Comparison of ENCODE assay signal across 8 mouse cellular contexts in genomic region chr2:53029716-53030431, GRCm38 (mm10).
DNase-seq lines count a peak whose midpoint lies in the region; ATAC-seq and TF ChIP-seq lines count a peak whose summit lies in the region.

No protein-coding gene starts in this region.

- H3K36me3 ChIP-seq in forebrain, embryonic 10.5 days (replicated peaks) = peaks cover 8% of the 10 kb centered on the region
- H3K36me3 ChIP-seq in forebrain, embryonic 11.5 days (ENCODE audit: control insufficient read depth, insufficient read depth, low read length) = no peaks in the 10 kb centered on the region
- H3K36me3 ChIP-seq in midbrain, postnatal 0 days (ENCODE audit: insufficient read depth, low read length) = no peaks in the 10 kb centered on the region
- H3K36me3 ChIP-seq in midbrain, embryonic 15.5 days (replicated peaks) = no peaks in the 10 kb centered on the region
- no peaks in the 10 kb centered on the region for H3K36me3 ChIP-seq in hindbrain, embryonic 14.5 days (replicated peaks; ENCODE audit: control insufficient read depth, insufficient read depth)
- no peaks in the 10 kb centered on the region for H3K36me3 ChIP-seq in stomach, embryonic 14.5 days (ENCODE audit: control insufficient read depth, insufficient read depth, low read length)

- no peak for DNase-seq in forebrain, embryonic 10.5 days (ENCODE audit: extremely low spot score, low spot score)
- DNase-seq in forebrain, embryonic 11.5 days (ENCODE audit: low spot score) = no peak
- peak; percentile 48 for DNase-seq in midbrain, postnatal 0 days (ENCODE audit: low spot score)
- peak; percentile 60 for DNase-seq in hindbrain, embryonic 14.5 days (ENCODE audit: low spot score)
- DNase-seq in spleen, postnatal 36 days (ENCODE audit: low spot score in 2 of 2) = no peak
- DNase-seq in left cerebral cortex, postnatal 4 days = no peak

- H3K27me3 ChIP-seq in forebrain, embryonic 10.5 days (ENCODE audit: poor library complexity, severe bottlenecking) = no peaks in the 10 kb centered on the region
- H3K27me3 ChIP-seq in forebrain, embryonic 11.5 days (ENCODE audit: control insufficient read depth, insufficient read depth, low read length) = no peaks in the 10 kb centered on the region
- no peaks in the 10 kb centered on the region for H3K27me3 ChIP-seq in midbrain, postnatal 0 days (ENCODE audit: insufficient read depth, low read length)
- H3K27me3 ChIP-seq in midbrain, embryonic 15.5 days (replicated peaks) = no peaks in the 10 kb centered on the region
- H3K27me3 ChIP-seq in hindbrain, embryonic 14.5 days (ENCODE audit: control insufficient read depth, insufficient read depth, low read length) = no peaks in the 10 kb centered on the region
- H3K27me3 ChIP-seq in stomach, embryonic 14.5 days (ENCODE audit: control insufficient read depth, insufficient read depth, low read length) = no peaks in the 10 kb centered on the region

- no peak overlapping the region for H3K9ac ChIP-seq in forebrain, embryonic 11.5 days (ENCODE audit: low read length)
- no peak overlapping the region for H3K9ac ChIP-seq in midbrain, postnatal 0 days (replicated peaks; ENCODE audit: low read length, poor library complexity, severe bottlenecking)
- no peak overlapping the region for H3K9ac ChIP-seq in midbrain, embryonic 15.5 days
- H3K9ac ChIP-seq in hindbrain, embryonic 14.5 days = no peak overlapping the region
- no peak overlapping the region for H3K9ac ChIP-seq in stomach, embryonic 14.5 days (replicated peaks; ENCODE audit: low read depth, low read length)

- ATAC-seq in forebrain, embryonic 11.5 days (replicated peaks; ENCODE audit: low FRiP score) = no peak
- ATAC-seq in midbrain, postnatal 0 days (ENCODE audit: low FRiP score) = no peak
- ATAC-seq in midbrain, embryonic 15.5 days (replicated peaks) = no peak
- ATAC-seq in hindbrain, embryonic 14.5 days (ENCODE audit: low FRiP score) = no peak
- peak; percentile 64; the same call in 1 of the 2 replicates for ATAC-seq in stomach, embryonic 14.5 days (ENCODE audit: insufficient number of reproducible peaks, insufficient read depth, low FRiP score, low read depth)

- intact Hi-C loops in left cerebral cortex, postnatal 4 days (cut with DNase I) = no loop called here

- peak overlapping the region; percentile 58 for H3K27ac ChIP-seq in forebrain, embryonic 10.5 days
- H3K27ac ChIP-seq in forebrain, embryonic 11.5 days (ENCODE audit: low read depth, low read length) = no peak overlapping the region
- no peak overlapping the region for H3K27ac ChIP-seq in midbrain, postnatal 0 days (ENCODE audit: low read depth, low read length)
- H3K27ac ChIP-seq in midbrain, embryonic 15.5 days = no peak overlapping the region
- 0 out of 2 replicates have a peak overlapping the region, but pooled peaks have one; percentile 38 for H3K27ac ChIP-seq in hindbrain, embryonic 14.5 days
- H3K27ac ChIP-seq in stomach, embryonic 14.5 days (ENCODE audit: low read length) = peak overlapping the region; percentile 68

- TF ChIP-seq CTCF in midbrain, postnatal 0 days (IDR thresholded peaks at IDR 0.05) = no peak; the same call in 1 of the 2 replicates

- 59% methylated on average over 7 of the region's 7 CpGs for WGBS in forebrain, embryonic 10.5 days
- 49% methylated on average over 7 of the region's 7 CpGs for WGBS in forebrain, embryonic 11.5 days
- 47% methylated on average over 7 of the region's 7 CpGs for WGBS in midbrain, postnatal 0 days
- 51% methylated on average over 7 of the region's 7 CpGs for WGBS in midbrain, embryonic 15.5 days
- WGBS in hindbrain, embryonic 14.5 days = 49% methylated on average over 7 of the region's 7 CpGs
- WGBS in stomach, embryonic 14.5 days = 33% methylated on average over 7 of the region's 7 CpGs

- H3K4me3 ChIP-seq in forebrain, embryonic 10.5 days = no peak overlapping the region
- no peak overlapping the region for H3K4me3 ChIP-seq in forebrain, embryonic 11.5 days (ENCODE audit: low read depth, low read length)
- H3K4me3 ChIP-seq in midbrain, postnatal 0 days (ENCODE audit: low read depth, low read length) = no peak overlapping the region
- no peak overlapping the region for H3K4me3 ChIP-seq in midbrain, embryonic 15.5 days
- H3K4me3 ChIP-seq in hindbrain, embryonic 14.5 days (replicated peaks; ENCODE audit: low read length) = no peak overlapping the region
- no peak overlapping the region for H3K4me3 ChIP-seq in stomach, embryonic 14.5 days (ENCODE audit: low read depth, low read length)

- peaks cover 28% of the 10 kb centered on the region for H3K4me1 ChIP-seq in forebrain, embryonic 10.5 days
- no peaks in the 10 kb centered on the region; the same call in 1 of the 2 replicates for H3K4me1 ChIP-seq in forebrain, embryonic 11.5 days (replicated peaks; ENCODE audit: control insufficient read depth, insufficient read depth, low read length)
- peaks cover 3% of the 10 kb centered on the region; the same call in 1 of the 2 replicates for H3K4me1 ChIP-seq in midbrain, postnatal 0 days (ENCODE audit: insufficient read depth, low read length)
- peaks cover 4% of the 10 kb centered on the region; the same call in 1 of the 2 replicates for H3K4me1 ChIP-seq in midbrain, embryonic 15.5 days
- peaks cover 11% of the 10 kb centered on the region; the same call in 1 of the 2 replicates for H3K4me1 ChIP-seq in hindbrain, embryonic 14.5 days (replicated peaks; ENCODE audit: control insufficient read depth, insufficient read depth, low read length)
- peaks cover 4% of the 10 kb centered on the region; the same call in 1 of the 2 replicates for H3K4me1 ChIP-seq in stomach, embryonic 14.5 days (ENCODE audit: control insufficient read depth, insufficient read depth, low read length)

- no peak overlapping the region for H3K4me2 ChIP-seq in forebrain, embryonic 11.5 days (ENCODE audit: low read depth, low read length, severe bottlenecking)
- H3K4me2 ChIP-seq in midbrain, postnatal 0 days (ENCODE audit: low read depth, low read length, poor library complexity, severe bottlenecking) = no peak overlapping the region
- H3K4me2 ChIP-seq in midbrain, embryonic 15.5 days = no peak overlapping the region
- no peak overlapping the region for H3K4me2 ChIP-seq in hindbrain, embryonic 14.5 days (replicated peaks)
- H3K4me2 ChIP-seq in stomach, embryonic 14.5 days (replicated peaks; ENCODE audit: low read depth, low read length) = 0 out of 2 replicates have a peak overlapping the region, but pooled peaks have one; percentile 10

- no peaks in the 10 kb centered on the region for H3K9me3 ChIP-seq in forebrain, embryonic 10.5 days
- no peaks in the 10 kb centered on the region for H3K9me3 ChIP-seq in forebrain, embryonic 11.5 days (ENCODE audit: control insufficient read depth, low read length)
- H3K9me3 ChIP-seq in midbrain, postnatal 0 days (ENCODE audit: low read length) = no peaks in the 10 kb centered on the region
- H3K9me3 ChIP-seq in midbrain, embryonic 15.5 days = no peaks in the 10 kb centered on the region
- no peaks in the 10 kb centered on the region for H3K9me3 ChIP-seq in hindbrain, embryonic 14.5 days (ENCODE audit: control insufficient read depth, low read length)
- H3K9me3 ChIP-seq in stomach, embryonic 14.5 days (ENCODE audit: control insufficient read depth, low read depth, low read length) = no peaks in the 10 kb centered on the region

Comparison
In these comparisons a context has a peak if more than half of its experiments do, and no peak if none do; other contexts are left out.
1. H3K27ac ChIP-seq: peak in forebrain, embryonic 10.5 days (single experiment), hindbrain, embryonic 14.5 days (single experiment) and stomach, embryonic 14.5 days (single experiment); none in forebrain, embryonic 11.5 days (single experiment), midbrain, postnatal 0 days (single experiment) and midbrain, embryonic 15.5 days (single experiment).
2. DNase-seq: peak in midbrain, postnatal 0 days (single experiment) and hindbrain, embryonic 14.5 days (single experiment); none in forebrain, embryonic 10.5 days (single experiment), forebrain, embryonic 11.5 days (single experiment), spleen, postnatal 36 days (0 of 2) and left cerebral cortex, postnatal 4 days (single experiment).